Mouse (Mus musculus): ENCODE measurements around the gene Slc34a3.

Slc34a3 gene

DNA sequence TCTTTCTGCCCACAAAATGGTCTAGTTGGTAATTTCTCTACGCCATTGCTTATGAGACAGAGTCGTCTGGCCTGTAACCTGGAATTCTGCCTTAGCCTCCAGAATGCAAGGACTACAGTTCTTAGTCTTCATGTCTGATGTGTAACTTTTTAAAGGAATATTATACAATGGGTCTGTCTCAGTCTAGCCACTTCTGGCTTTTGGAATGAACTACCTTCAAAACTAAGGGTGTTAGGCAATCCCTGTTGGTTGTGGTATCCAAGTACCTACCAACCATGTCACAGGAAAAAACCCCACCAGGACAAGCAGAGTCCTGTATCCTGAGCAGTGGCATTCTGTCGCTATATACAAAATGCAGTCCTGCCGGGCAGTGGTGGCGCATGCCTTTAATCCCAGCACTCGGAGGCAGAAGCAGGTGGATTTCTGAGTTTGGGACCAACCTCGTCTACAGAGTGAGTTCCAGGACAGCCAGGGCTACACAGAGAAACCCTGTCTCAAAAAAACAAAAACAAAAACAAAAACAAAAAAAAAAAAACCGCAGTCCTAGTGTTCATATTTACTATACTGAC is 8.3 kb downstream of the Slc34a3 start:
- no peak for DNase-seq (ENCODE audit: low read depth, low spot score)

DNA sequence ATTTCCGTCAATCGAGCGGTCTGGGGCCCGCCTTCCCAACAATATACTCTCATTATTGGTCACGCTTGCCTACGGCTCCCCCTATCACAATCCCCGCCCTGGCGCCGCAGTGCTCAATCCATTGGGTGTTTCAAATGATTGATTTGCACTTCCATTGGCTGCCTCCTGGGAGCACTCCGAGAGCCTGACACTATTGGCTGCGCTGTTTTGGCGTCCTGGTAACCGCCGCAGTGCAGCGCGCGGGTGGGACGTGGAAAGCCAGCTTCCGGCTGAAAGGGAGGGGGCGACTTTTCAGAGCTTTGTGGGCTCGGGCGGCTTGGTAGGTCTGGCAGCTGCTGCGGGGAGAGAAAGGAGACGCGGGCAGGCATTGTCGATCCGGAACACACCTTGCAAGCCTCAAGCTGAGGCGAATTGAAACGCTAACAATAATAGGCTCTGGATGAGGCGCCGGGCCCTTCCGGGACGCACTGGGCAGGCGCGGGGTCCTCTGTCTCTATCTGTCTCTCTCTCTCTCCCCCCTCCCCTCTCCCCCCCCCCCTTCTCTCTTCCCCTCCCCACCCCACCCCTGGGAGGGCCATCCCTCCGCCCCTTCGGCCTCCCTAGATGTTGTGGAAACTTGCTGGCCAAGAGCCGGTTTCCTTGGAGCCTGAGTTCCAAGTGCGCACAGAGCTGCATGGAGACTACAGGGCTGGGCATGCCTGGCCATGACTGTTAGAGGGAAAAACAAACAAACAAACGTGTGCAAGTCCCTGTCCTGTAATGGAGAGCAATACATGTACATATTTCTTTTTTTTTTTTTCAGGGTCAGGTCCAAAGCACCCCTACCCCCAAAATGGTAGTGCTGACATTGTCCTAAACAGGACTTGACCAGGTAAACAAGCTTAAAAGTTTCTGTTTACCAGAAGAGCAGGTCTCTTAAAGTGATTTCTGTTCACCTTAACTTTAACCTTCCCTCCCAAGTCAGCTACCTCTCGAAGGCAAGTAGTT is 9.1 kb downstream of the Slc34a3 start:
- DNase-seq (ENCODE audit: low read depth, low spot score) = peak; percentile 99

DNA sequence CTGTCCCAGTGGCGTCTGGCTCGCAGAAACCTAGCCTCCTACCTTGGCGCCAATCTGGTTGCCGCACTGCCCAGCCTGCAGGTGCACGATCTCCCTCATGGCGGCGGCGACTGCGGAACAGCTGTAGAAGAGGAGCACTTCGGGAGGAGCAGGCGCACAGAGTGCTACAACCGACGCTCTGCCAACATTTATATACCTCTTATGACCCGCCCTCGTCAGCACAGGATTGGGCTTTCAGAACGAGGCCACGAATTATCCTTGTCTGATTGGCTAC is 9.7 kb downstream of the Slc34a3 start, which contains the start of gene Tubb4b:
TSS of gene Tubb4b (minus strand) at position 211 of the 274 bp plus-strand sequence.
- DNase-seq (ENCODE audit: low read depth, low spot score) = no peak

DNA sequence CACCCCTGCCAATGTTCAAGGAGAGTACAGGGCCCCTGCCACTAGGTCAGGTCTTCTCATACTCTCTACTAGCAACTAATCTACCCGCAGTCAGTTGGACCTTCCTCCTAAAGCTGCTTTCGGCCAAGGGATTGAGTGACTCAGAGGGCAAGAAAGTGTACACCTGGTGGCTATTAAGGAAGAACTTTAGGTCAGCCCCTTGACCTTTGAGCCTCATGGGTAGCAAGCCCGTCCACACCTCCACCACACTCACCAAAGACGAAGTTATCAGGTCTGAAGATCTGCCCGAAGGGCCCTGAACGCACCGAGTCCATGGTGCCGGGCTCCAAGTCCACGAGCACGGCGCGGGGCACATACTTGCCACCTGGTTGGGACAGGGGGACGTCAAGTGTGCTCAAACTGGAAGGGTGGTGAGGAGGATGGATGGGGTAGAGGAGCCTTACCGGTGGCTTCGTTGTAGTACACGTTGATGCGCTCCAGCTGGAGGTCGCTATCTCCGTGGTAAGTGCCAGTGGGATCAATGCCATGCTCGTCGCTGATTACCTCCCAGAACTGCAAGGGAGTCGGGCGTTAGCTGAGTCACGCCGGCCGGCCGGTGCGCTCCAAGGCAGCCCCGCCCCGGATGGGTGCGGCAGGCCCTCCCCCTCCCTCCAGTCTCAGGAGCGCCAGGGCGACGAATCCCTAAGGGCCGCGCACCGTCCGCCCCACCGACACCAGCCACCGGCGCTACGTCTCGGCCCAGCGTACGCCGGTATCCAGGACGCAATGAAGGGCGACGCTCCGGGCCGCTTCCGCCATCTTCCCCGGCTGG is 10.3 kb downstream of the Slc34a3 start:
- DNase-seq (ENCODE audit: low read depth, low spot score) = peak; percentile 33

DNA sequence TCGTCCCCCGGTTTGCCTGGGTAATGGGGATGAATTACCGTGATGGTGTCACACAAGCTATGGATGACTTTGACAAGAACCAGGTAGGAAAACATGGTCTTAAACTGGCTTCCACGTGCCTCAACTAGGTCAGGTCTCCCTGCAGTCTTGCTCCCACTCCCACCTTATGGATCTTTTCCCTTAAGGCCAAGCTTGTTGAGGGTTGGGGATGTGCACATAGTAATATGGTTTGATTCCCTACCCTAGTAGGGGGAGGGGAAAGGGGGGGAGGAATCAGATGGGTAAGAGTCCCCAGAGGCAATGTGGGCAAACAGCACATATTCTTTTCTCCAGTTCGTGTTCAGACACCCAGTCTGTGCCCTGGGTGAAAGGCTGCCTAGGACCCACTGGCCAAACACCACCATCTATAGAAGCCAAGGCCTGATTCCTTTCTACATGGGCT is 12.8 kb downstream of the Slc34a3 start:
- no peak for DNase-seq (ENCODE audit: low read depth, low spot score)

DNA sequence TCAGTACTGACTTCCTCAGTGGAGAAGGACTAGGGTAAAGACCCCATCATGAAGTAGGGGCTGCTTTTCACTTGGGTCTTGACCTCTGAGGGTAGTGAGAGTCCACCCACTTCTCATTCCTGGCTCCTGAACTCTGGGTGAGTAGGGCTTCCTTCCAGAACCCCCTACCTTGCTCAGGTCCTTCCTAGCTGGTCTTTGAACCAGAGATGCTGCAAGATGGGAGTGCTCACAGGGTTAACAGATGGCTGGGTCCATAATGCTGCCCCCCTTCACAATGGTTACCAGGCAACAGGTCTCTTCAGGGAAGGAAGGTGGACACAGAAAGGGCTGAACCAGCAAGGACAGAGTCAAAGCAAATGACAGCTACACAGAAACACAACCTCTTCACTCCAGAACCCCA is 15.7 kb downstream of the Slc34a3 start, which contains the start of gene Fam166a:
TSS of gene Fam166a (plus strand) at position 301 of the 400 bp plus-strand sequence.
- no peak for DNase-seq (ENCODE audit: low read depth, low spot score)

DNA sequence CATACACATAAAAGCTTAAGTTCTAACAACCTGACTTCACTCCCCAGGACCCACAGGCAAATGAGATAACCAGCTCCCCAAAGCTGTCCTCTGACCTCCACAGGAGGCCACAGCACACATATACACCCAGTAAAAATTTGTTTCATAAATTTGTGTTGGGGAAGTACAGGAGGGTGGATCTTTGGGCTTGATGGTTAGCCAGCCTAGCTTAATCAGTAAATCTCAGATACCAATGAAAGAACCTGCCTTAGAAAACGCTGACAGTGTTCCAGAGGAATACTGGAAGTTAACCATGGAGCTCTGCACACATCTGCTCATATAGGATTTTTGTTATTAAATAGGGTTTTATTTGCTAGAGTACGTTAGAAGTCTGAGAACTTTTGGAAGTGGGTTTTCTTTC is 16.5 kb downstream of the Slc34a3 start:
- DNase-seq (ENCODE audit: low read depth, low spot score) = no peak

DNA sequence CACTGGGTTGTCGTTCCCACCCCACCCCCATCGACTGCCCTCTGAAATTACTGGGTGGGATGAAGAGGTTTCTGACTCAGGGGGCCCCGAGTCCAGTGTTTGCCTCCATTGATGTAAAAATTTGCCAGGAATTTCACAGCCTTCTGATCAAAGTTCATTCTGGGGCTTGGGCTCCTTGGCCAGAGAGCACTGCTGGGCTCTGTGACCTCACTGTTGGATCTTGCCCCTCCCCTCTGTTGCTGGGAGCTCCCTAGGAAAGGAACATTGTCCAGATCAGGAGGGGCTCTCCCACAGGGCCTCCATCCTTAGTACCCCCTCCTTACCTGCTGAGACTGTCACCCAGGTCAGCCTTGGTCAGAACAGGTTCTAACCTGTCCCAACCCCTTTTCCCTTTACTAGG is 19.7 kb downstream of the Slc34a3 start, which contains the start of gene Stpg3:
TSS of gene Stpg3 (minus strand) at position 194 of the 400 bp plus-strand sequence.
- no peak for DNase-seq (ENCODE audit: low read depth, low spot score)

DNA sequence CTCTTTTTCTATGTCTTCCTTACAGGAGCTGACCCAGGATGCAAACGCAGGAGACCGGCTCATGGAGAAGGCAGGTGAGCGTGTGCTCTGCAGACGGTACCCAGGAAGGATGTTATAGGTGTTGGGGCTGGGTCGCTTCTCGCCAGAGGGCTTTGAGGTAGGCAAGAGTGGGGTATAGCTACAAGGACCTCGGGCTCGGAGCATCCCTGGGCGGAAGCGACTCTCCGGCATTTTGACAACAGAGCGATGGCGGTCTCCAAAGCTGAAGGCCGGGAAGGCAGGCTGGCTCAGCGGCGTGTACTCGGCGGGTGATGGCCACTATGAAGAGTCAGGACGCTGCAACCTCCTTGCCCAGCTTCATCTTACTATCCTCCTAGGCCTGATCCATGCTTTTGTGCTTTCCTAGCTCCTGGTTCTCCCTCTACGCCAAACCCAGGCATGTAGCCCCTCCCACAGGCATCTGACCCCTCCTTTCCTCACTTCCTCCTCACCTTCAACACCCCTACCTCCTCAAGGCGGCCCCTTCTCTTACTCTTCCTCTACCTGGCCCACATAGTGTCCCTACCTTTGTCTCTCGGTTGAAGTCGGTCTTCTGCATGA is 20.8 kb downstream of the Slc34a3 start:
- no peak for DNase-seq (ENCODE audit: low read depth, low spot score)

DNA sequence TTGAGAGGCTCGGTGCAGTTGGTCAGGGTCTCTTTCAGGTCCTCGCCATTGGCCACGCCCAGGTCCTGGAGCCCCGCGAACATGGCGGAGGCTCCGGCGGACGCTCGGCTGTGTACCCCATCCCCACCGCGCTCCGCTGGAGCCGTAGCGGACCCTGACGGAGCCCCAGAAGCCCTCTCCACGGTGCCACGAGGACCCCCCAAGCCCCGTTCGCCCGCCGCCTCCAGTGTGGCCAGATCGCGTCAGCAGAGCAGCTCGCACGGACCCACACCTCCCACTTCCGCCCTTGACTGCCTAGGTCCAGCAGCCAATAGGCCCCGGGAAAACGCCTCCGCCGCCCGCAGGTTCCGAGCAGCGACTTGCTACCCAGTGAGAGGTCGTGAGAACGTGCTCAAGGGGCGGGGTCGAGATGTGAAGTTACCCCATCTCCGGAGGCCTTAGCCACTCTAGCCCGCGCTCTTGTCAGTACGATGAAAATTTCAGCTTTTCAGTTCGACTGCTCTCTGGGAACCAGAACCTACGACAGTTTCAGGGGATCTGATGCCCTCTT is 23.0 kb downstream of the Slc34a3 start, which contains the start of gene Nelfb:
TSS of gene Nelfb (minus strand) at position 369 of the 550 bp plus-strand sequence.
- peak; percentile 73 for DNase-seq (ENCODE audit: low read depth, low spot score)

DNA sequence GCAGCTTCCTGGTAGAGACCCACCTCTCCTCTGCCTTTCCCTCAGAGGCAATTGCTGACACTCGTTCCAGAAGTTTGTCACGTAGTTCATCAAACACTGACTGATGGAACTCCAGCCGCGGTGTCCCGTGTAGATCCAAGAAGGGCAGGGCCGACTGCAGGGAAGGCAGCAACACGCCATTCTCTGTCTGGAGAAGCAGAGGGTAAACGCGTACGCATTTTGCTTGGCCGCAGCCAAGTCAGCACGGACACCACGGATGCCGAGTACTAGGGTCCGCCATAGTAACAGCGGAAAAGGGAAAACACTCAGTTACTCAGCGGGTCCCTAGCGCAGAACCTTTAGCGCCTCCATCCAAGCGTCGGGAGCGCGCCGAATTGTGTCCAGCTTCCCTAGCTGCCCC is 23.5 kb downstream of the Slc34a3 start:
- DNase-seq (ENCODE audit: low read depth, low spot score) = no peak

DNA sequence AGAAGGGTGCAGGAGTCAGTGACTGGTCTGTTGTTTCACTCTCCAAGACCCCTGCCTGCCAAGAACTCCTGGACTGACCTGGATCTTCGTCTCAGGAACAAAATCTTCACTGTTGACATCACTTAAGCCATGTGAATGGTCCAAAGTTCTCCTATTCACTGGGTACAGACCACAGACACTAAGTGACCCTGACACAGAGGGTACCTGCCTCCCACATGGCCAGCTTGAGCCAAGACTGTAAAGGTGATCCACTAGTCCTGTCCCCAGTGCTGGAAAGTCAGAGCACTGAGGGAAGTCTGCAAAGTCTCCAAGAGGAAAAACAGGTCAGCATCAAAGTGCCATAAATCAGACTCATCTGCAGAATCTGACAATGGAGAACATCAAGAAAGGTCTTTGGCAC is 26.6 kb downstream of the Slc34a3 start:
- no peak for DNase-seq (ENCODE audit: low read depth, low spot score)

DNA sequence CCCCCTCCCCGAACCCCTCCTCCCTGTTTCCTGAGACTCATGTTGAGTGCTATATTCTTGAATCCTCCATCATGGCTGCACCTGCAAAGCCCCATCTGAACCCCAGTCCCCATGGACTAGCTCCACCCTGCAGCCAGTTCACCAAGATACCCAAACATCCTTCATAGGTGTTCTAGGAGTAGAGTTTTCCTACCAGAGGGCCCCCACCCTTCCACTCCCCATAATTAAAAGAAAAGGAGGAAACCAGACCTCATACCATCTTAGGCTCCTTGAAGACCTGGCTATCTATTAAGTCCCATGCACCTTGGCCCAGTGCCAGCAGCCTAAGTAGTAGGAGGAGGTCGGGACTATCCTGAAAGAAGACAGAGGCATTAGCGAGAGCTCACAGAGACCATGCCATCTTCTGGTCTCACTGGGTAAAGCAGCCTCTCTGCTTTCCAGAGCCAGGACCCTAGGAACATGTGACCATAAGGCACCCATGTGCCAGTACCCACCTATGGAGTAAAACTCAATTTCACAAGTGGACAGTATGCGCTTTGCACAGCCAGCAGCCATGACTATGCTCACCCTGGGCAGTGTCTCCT is 30.4 kb downstream of the Slc34a3 start:
- DNase-seq (ENCODE audit: low read depth, low spot score) = no peak

DNA sequence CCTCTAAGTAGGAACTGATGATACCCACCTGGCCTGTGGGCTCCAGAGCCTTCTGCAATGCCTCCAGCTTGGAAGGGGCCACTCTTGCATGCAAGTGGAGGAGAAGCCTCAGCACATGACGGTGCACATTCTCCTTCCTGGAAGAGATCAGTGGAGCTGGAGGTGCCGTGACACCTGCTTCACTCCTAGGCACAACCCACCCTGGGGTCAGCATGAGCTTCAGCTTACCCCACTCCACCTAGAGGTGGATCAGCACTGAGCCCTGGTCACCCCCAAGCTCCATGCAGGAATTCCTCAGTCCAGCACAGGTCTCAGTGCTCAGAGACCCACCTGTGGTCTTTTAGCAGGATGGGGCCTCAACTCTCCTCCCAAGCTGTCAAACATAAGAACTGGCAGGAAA is 33.5 kb downstream of the Slc34a3 start:
- DNase-seq (ENCODE audit: low read depth, low spot score) = no peak

DNA sequence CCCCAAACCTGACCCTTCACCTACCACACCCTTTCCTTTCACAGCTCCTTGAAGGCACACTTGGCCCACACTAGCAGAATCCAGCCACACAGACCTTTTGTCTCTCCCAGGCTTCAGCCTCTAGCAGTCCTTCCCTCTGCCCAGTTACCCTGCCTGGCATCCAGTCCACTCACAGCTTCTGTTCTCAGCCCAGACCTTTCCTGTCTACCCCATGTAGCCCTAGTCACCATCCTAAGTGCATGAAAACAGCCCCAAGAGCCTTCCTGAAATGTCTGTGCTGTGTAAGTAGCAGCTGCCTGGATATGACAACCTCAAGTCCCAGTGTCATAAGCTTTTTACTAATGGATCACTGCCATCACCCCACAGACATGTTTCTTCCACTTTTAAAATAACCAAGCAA is 36.2 kb downstream of the Slc34a3 start:
- DNase-seq (ENCODE audit: low read depth, low spot score) = no peak

DNA sequence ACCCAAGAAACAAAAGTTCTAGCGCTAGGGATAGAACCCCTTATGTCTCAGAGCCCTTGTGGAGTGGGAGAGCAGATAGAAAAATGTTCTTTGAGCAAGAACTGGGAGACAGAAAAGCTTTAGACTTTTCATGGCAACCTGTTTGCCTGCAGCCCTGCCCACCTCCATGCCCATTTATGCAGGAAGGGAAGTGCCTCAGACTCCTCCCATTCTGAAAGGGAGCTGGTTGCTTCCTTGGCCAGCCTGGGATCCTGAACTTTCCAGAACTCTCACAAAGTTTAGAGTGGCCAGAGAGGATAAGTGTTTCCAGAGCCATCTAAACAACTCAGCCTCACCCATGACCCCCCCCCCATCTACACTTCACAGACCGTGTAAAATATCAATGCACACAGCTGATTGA is 37.0 kb downstream of the Slc34a3 start:
- DNase-seq (ENCODE audit: low read depth, low spot score) = no peak

DNA sequence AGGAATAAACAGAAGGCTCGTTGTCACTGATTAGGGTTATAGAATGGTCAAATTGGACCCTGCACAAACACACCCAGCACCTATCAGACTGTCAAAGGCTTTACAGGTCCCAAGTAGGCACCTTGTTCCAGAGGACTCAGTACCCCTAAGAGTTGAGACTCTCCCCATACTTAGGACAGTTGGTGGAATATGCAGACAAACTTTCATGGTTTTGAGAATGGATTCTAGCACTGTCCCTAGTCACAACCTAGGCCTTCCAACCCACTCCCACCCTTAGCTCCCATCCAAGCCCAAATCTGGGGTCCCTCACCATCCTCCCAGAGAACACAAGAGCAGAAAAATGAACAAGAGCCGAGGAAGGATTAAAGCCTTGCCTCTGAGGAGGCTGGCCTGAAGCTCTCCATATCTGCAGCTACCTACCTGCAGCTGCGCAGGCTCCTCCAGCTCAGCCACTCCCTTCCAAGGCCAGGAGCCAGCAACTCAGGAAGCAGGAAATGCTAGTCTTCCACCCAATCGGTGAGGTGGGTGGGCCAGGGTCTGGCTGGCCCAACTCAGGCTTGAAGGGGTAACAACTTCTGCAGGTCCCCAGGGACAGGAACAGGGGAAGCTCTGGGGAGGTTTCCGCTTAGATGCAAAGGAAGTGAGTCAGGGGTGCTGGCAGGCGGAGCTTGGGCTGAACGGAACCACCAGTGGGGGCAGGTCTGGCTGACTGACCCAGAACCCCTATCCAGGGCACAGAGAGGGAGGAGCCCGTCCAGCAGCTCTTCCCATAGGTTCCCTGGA is 37.8 kb downstream of the Slc34a3 start, which contains the start of gene Tor4a:
TSS of gene Tor4a (minus strand) at position 715 of the 783 bp plus-strand sequence.
- DNase-seq (ENCODE audit: low read depth, low spot score) = no peak

DNA sequence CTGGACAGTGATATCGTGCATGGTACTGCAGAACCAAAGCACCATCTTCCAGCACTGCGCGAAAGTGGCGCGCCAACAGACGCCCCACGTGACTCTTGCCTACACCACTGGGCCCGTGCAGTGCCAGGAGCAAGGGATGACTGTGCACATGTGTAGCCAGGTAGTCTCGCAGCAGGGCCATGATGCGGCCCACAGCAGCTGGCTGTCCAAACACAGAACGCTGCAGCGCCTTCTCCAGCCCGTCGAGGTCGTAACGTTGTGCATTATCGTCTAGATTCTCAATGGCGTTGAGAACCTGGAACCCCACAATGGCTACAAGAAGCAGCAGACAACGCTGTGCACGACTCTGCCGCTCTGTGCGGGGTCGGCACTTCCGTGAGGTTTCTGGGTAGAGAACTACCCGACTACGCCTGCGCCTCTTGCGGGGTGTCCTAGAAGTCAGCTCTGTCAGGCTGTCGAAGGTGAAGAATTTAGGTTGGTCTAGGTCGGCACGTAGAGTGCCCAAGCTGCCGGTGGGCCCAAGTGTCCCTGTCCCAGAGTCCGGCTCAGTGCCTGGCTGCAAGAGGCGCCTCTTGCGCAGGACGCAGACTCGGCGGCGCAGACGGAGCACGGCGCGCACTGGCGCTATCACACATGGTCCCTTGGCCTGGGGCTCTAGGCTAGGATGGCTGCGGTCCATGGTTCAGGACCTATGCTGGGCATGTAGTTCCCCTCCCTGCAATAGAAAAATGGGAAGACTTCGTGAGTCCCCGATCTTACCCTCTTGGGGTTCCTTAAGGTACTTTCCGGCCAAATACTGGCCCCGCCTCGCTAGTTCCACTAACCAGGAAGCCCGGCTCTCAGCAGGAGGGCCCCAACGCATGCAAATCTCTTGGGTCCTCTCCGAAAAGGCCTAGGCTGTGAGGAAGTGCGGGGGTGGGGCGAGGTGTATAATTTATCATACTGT is 38.7 kb downstream of the Slc34a3 start:
- DNase-seq (ENCODE audit: low read depth, low spot score) = no peak

All from retina, adult 2 months (tissue).